In the genomic region with DNA sequence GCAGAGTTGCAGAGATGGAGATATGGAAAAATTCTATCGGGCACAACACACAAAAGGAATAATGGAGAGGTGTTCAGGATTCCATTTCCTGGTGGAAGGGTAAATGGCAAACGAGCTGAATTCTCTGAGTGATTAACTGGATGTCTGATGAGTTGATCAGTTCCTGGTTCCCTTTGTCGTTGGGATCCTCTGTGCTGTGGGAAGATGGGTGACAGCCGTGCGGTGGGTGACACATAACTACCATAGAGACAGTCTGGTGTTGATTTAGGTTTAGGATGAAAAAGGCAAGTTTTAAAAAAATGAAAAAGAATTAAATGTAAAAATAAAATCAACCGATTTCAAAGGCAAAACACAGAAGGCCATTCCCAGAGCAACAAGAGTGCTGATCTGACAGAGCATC, we compare ENCODE assay signal across 26 mouse cellular contexts.
"Had no signal": no experiment of that assay in that cellular context is flagged by ENCODE, and none has a peak within 500 bp of the region (broad histone marks: within the 10 kb centered on the region; RNA-seq: fewer than 3 reads in every experiment).

No protein-coding gene starts in this region.

- DNase-seq: kidney, adult 2 months; kidney, postnatal 10 days; kidney, postnatal 36 days; liver; lung, adult 18-20 months; lung, postnatal 10 days; lung, postnatal 36 days; midbrain, embryonic 14.5 days; right cerebral cortex, adult 18-20 months; right cerebral cortex, postnatal 14 days; right cerebral cortex, postnatal 4 days; thymus, adult 2 months; thymus, postnatal 14 days; thymus, postnatal 4 days had no signal

- H3K27me3 ChIP-seq: kidney, embryonic 15.5 days; limb, embryonic 13.5 days; liver, embryonic 12.5 days; liver, embryonic 15.5 days; lung, embryonic 15.5 days; megakaryocyte, embryonic 14.5 days; neural tube, embryonic 12.5 days; neural tube, embryonic 15.5 days had no signal

- H3K9me3 ChIP-seq: kidney, embryonic 15.5 days; limb, embryonic 10.5 days; limb, embryonic 13.5 days; liver, embryonic 12.5 days; liver, embryonic 15.5 days; lung, embryonic 15.5 days; midbrain, embryonic 10.5 days; neural tube, embryonic 12.5 days; neural tube, embryonic 15.5 days had no signal

- H3K4me1 ChIP-seq: kidney, embryonic 15.5 days; limb, embryonic 10.5 days; limb, embryonic 13.5 days; liver, embryonic 12.5 days; liver, embryonic 15.5 days; lung, embryonic 15.5 days; megakaryocyte, embryonic 14.5 days; midbrain, embryonic 10.5 days; neural tube, embryonic 12.5 days; neural tube, embryonic 15.5 days had no signal

- H3K36me3 ChIP-seq: kidney, embryonic 15.5 days; limb, embryonic 10.5 days; limb, embryonic 13.5 days; liver, embryonic 12.5 days; liver, embryonic 15.5 days; lung, embryonic 15.5 days; midbrain, embryonic 10.5 days; neural tube, embryonic 12.5 days; neural tube, embryonic 15.5 days had no signal

- ATAC-seq: intestine, postnatal 0 days; liver, embryonic 12.5 days had no signal

- H3K9ac ChIP-seq: kidney, embryonic 15.5 days; limb, embryonic 13.5 days; liver, embryonic 12.5 days; liver, embryonic 15.5 days; lung, embryonic 15.5 days; neural tube, embryonic 12.5 days; neural tube, embryonic 15.5 days had no signal

- H3K27ac ChIP-seq: kidney, embryonic 15.5 days; limb, embryonic 10.5 days; limb, embryonic 13.5 days; liver, embryonic 12.5 days; liver, embryonic 15.5 days; lung, embryonic 15.5 days; midbrain, embryonic 10.5 days; neural tube, embryonic 12.5 days; neural tube, embryonic 15.5 days; stomach, postnatal 0 days had no signal

- H3K4me3 ChIP-seq: kidney, embryonic 15.5 days; limb, embryonic 10.5 days; limb, embryonic 13.5 days; liver, embryonic 12.5 days; liver, embryonic 15.5 days; lung, embryonic 15.5 days; megakaryocyte, embryonic 14.5 days; midbrain, embryonic 10.5 days; neural tube, embryonic 12.5 days; neural tube, embryonic 15.5 days had no signal

- H3K4me2 ChIP-seq: kidney, embryonic 15.5 days; limb, embryonic 13.5 days; liver, embryonic 12.5 days; liver, embryonic 15.5 days; lung, embryonic 15.5 days; neural tube, embryonic 12.5 days; neural tube, embryonic 15.5 days had no signal
